In genomic region chr2:59798934-59799532, GRCm38 (mm10) we compare ENCODE assay signal across 12 mouse cellular contexts.
DNase-seq lines count a peak whose midpoint lies in the region; ATAC-seq lines count a peak whose summit lies in the region.
"Had no signal": no experiment of that assay in that cellular context is flagged by ENCODE, and none has a peak within 500 bp of the region (broad histone marks: within the 10 kb centered on the region; RNA-seq: fewer than 3 reads in every experiment).

No protein-coding gene starts in this region.

- H3K27ac ChIP-seq in limb, embryonic 13.5 days: no peak overlapping the region
- H3K27ac ChIP-seq in limb, embryonic 10.5 days: no peak overlapping the region
- 0 out of 2 replicates have a peak overlapping the region, but pooled peaks have one; percentile 18 for H3K27ac ChIP-seq in embryonic facial prominence, embryonic 12.5 days
- H3K27ac ChIP-seq: liver, embryonic 15.5 days; stomach, embryonic 15.5 days had no signal

- H3K4me3 ChIP-seq in limb, embryonic 13.5 days: no peak overlapping the region
- H3K4me3 ChIP-seq in limb, embryonic 10.5 days: no peak overlapping the region
- H3K4me3 ChIP-seq in embryonic facial prominence, embryonic 12.5 days: no peak overlapping the region
- H3K4me3 ChIP-seq: liver, embryonic 15.5 days; stomach, embryonic 15.5 days had no signal

- no peak overlapping the region for H3K4me2 ChIP-seq in limb, embryonic 13.5 days (replicated peaks)
- H3K4me2 ChIP-seq in embryonic facial prominence, embryonic 12.5 days (replicated peaks): no peak overlapping the region
- H3K4me2 ChIP-seq: liver, embryonic 15.5 days; stomach, embryonic 15.5 days had no signal

- H3K27me3 ChIP-seq in limb, embryonic 13.5 days: no peaks in the 10 kb centered on the region
- no peaks in the 10 kb centered on the region for H3K27me3 ChIP-seq in limb, embryonic 10.5 days (ENCODE audit: low read depth, poor library complexity, severe bottlenecking)
- H3K27me3 ChIP-seq in embryonic facial prominence, embryonic 12.5 days: no peaks in the 10 kb centered on the region
- H3K27me3 ChIP-seq: liver, embryonic 15.5 days; megakaryocyte, embryonic 14.5 days; stomach, embryonic 15.5 days had no signal

- 0 out of 2 replicates have a peak, but pooled peaks cover 12% of the 10 kb centered on the region for H3K4me1 ChIP-seq in limb, embryonic 13.5 days
- H3K4me1 ChIP-seq in limb, embryonic 10.5 days: 0 out of 2 replicates have a peak, but pooled peaks cover 3% of the 10 kb centered on the region
- peaks cover 18% of the 10 kb centered on the region; the same call in 1 of the 2 replicates for H3K4me1 ChIP-seq in embryonic facial prominence, embryonic 12.5 days
- H3K4me1 ChIP-seq: liver, embryonic 15.5 days; stomach, embryonic 15.5 days had no signal

- H3K36me3 ChIP-seq in limb, embryonic 13.5 days: peaks cover 84% of the 10 kb centered on the region
- H3K36me3 ChIP-seq in limb, embryonic 10.5 days: peaks cover 100% of the 10 kb centered on the region
- peaks cover 42% of the 10 kb centered on the region for H3K36me3 ChIP-seq in embryonic facial prominence, embryonic 12.5 days
- H3K36me3 ChIP-seq: liver, embryonic 15.5 days had no signal

- H3K9ac ChIP-seq in limb, embryonic 13.5 days: no peak overlapping the region
- no peak overlapping the region for H3K9ac ChIP-seq in embryonic facial prominence, embryonic 12.5 days
- H3K9ac ChIP-seq: liver, embryonic 15.5 days; stomach, embryonic 15.5 days had no signal

- peak; percentile 96 for DNase-seq in heart, adult 11 months
- no peak for DNase-seq in heart, postnatal 36 days
- DNase-seq in limb, embryonic 10.5 days (ENCODE audit: low spot score): no peak
- DNase-seq in heart, postnatal 4 days: peak; percentile 19
- no peak for DNase-seq in spleen, postnatal 10 days (ENCODE audit: low spot score in 2 of 2)
- DNase-seq: layer of hippocampus, postnatal 36 days had no signal

- 68% methylated on average over 16 of the region's 16 CpGs for WGBS in limb, embryonic 13.5 days
- WGBS in limb, embryonic 10.5 days: 89% methylated on average over 16 of the region's 16 CpGs
- WGBS in embryonic facial prominence, embryonic 12.5 days: 51% methylated on average over 16 of the region's 16 CpGs

- no peaks in the 10 kb centered on the region for H3K9me3 ChIP-seq in limb, embryonic 13.5 days
- H3K9me3 ChIP-seq in limb, embryonic 10.5 days (replicated peaks): no peaks in the 10 kb centered on the region
- H3K9me3 ChIP-seq in embryonic facial prominence, embryonic 12.5 days: no peaks in the 10 kb centered on the region
- H3K9me3 ChIP-seq: liver, embryonic 15.5 days; stomach, embryonic 15.5 days had no signal

- ATAC-seq in limb, embryonic 13.5 days (ENCODE audit: low FRiP score, low read depth): 0 out of 2 replicates have a peak, but pooled peaks have one; percentile 44
- peak; percentile 42; the same call in 1 of the 2 replicates for ATAC-seq in embryonic facial prominence, embryonic 12.5 days (ENCODE audit: insufficient number of reproducible peaks, insufficient read depth, low FRiP score, low TSS enrichment)
- ATAC-seq: inflammation-experienced regulatory T-cells, adult 6 months had no signal

- intact Hi-C loops in heart, postnatal 36 days (cut with DNase I): no loop called here

Comparison
In these comparisons a context has a peak if more than half of its experiments do, and no peak if none do; other contexts are left out.
1. DNase-seq: peak in heart, adult 11 months (single experiment) and heart, postnatal 4 days (single experiment); none in heart, postnatal 36 days (0 of 2), limb, embryonic 10.5 days (single experiment) and spleen, postnatal 10 days (0 of 2).